Mouse (Mus musculus) E14TG2a.4 (cell line): ENCODE data around the gene Sugct.

ENCODE experiments used
- CTCF ChIP-seq: conservative IDR thresholded peaks from 2 replicates; pipeline ENCODE4 v1.5.1; 2014; ENCODE audit warnings: low read length
- NANOG ChIP-seq: IDR thresholded peaks from 2 replicates; pipeline ENCODE4 v1.6.1; 2014; ENCODE audit warnings: borderline replicate concordance, low read length, mixed read lengths
- POU5F1 ChIP-seq: IDR thresholded peaks from 2 replicates; pipeline ENCODE4 v1.6.1; 2014; ENCODE audit warnings: low read length, borderline replicate concordance

DNA sequence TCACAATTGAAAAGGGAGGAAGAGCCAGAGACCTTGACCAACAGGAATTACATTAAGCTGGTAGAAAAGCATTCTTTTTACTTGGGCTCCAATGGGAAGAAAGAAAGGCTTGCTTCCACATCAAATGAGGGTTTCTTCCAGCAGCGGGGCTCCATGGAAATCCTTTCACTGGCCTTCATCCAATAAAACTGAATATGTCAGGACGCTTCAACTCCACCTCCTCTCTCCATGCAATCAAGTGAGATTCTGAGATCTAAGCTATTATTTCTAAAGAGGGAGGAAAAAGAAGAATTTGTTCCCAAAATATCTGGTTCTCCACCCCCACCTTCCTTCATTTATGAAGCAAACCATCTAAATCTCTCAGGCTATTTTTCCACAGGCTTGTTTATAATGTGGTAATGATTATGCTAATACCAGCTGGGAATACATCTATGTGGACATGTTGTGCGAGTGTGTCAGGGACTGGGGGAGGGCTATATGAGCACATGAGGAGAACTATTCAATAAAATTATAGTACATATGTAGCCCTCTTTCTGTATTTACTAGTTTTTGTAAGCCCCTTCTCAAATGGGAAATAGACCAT, 505.1 kb downstream of the Sugct start:
- no peak for TF ChIP-seq CTCF
- no peak for TF ChIP-seq POU5F1
- TF ChIP-seq NANOG = no peak
